Mouse (Mus musculus) intestine, embryonic 14.5 days (tissue): ENCODE measurements at regions not wholly inside any gene's neighbourhood (a gene's known extent, or its start where the extent isn't known, plus 50 kb on each side); places are given as distances from the start of the nearest gene placed in this dataset.
A peak's percentile ranks its signal among the peaks of the same experiment; 100 is the strongest.

ENCODE experiments used
- ATAC-seq: fragments of 200-750 bp; cut with Nextera tagmentation; replicated peaks from 2 replicates; pipeline ENCODE4 v1.8.0; 2017; ENCODE audit warnings: low read depth, moderate number of reproducible peaks, moderate TSS enrichment, moderate library complexity; ENCODE audit not compliant: low FRiP score, low TSS enrichment
- DNase-seq: peaks from one replicate; pipeline ENCODE4 v3.0.0-alpha.2; 2018; ENCODE audit warnings: low spot score
- H3K27ac ChIP-seq: fragments of 300-500 bp; sonication (generic); 2 replicates; pipeline ENCODE4 v1.5.1; 2014; ENCODE audit warnings: low read depth, mild to moderate bottlenecking, control low read depth
- H3K27me3 ChIP-seq: fragments of 300-500 bp; sonication (generic); replicated peaks from 2 replicates; pipeline ENCODE4 v1.6.1; 2014; ENCODE audit warnings: low read length, control low read depth; ENCODE audit not compliant: control insufficient read depth, insufficient read depth
- H3K36me3 ChIP-seq: fragments of 300-500 bp; sonication (generic); 2 replicates; pipeline ENCODE4 v1.6.1; 2014; ENCODE audit warnings: low read length, control low read depth; ENCODE audit not compliant: control insufficient read depth, insufficient read depth
- H3K4me1 ChIP-seq: fragments of 300-500 bp; sonication (generic); replicated peaks from 2 replicates; pipeline ENCODE4 v1.6.1; 2014; ENCODE audit warnings: low read length, control low read depth, mixed read lengths; ENCODE audit not compliant: control insufficient read depth, insufficient read depth
- H3K4me2 ChIP-seq: fragments of 300-500 bp; sonication (generic); 2 replicates; pipeline ENCODE4 v1.6.1; 2014; ENCODE audit warnings: low read length
- H3K4me3 ChIP-seq: fragments of 300-500 bp; sonication (generic); 2 replicates; pipeline ENCODE4 v1.5.1; 2014; ENCODE audit warnings: low read depth, low read length, control low read depth, mixed read lengths
- H3K9ac ChIP-seq: fragments of 300-500 bp; sonication (generic); 2 replicates; pipeline ENCODE4 v1.6.1; 2014; ENCODE audit warnings: mild to moderate bottlenecking, low read length
- H3K9me3 ChIP-seq: fragments of 300-500 bp; sonication (generic); 2 replicates; pipeline ENCODE4 v1.6.1; 2016; ENCODE audit warnings: low read length, control low read depth; ENCODE audit not compliant: control insufficient read depth
- WGBS: fragments of 180-500 bp; shearing (Covaris S2); extraction: QIAGEN DNeasy Blood & Tissue Kit; methylation state at CpG from one replicate; pipeline ENCODE4 v1.1.7; 2014; 5-methylcytosine and 5-hydroxymethylcytosine counted together

GRCm38 (mm10) chr13:83739541-83740061 is 235.8 kb downstream of the Mef2c start:
- H3K9ac ChIP-seq = no peak overlapping the region
- H3K9me3 ChIP-seq = no peaks in the 10 kb centered on the region
- DNase-seq = peak; percentile 53
- H3K36me3 ChIP-seq = no peaks in the 10 kb centered on the region
- peaks cover 81% of the 10 kb centered on the region for H3K27me3 ChIP-seq
- no peak overlapping the region for H3K27ac ChIP-seq
- 0 out of 2 replicates have a peak, but pooled peaks have one; percentile 31 for ATAC-seq
- peak overlapping the region; percentile 29 for H3K4me2 ChIP-seq
- 4% methylated on average over 15 of the region's 15 CpGs for WGBS
- H3K4me1 ChIP-seq = peaks cover 9% of the 10 kb centered on the region; the same call in 1 of the 2 replicates
- H3K4me3 ChIP-seq = no peak overlapping the region

- Histone ChIP-seq H3K4me1 (peaks cover 10% of the 10 kb centered on the region; the same call in 1 of the 2 replicates), H3K9ac (no peak overlapping the region), H3K36me3 (no peaks in the 10 kb centered on the region), H3K4me2 (no peak overlapping the region; the same call in 1 of the 2 replicates), H3K27ac (no peak overlapping the region), H3K9me3 (no peaks in the 10 kb centered on the region), H3K27me3 (peaks cover 79% of the 10 kb centered on the region), H3K4me3 (no peak overlapping the region)
- ATAC-seq (no peak), DNase-seq (no peak)
- WGBS = 40% methylated on average over 2 of the region's 2 CpGs
Observed at GRCm38 (mm10) chr13:83740101-83740500, 236.3 kb downstream of the Mef2c start.

DNA sequence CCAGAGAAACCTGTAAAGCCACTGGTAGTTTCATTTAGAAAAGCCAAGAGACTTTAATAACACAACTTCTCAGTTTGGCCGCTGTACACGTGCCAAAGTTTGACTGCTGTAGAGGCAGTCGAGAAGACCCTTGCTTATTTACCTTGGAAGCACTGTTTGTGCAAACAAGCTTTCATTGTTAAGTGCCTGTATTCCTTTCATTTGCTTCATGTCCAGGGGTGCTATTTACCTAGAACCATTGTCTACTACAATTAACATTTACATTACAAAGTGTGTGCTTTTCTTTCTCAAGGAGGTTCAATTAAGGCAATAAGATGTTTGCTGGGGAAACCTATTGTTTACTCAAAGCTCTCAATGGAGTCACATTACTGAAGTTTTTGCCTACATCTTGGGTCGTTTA is 236.9 kb downstream of the Mef2c start:
- DNase-seq = no peak
- Histone ChIP-seq H3K4me2 (no peak overlapping the region), H3K27me3 (peaks cover 79% of the 10 kb centered on the region), H3K4me1 (peaks cover 10% of the 10 kb centered on the region; the same call in 1 of the 2 replicates), H3K27ac (no peak overlapping the region), H3K9ac (no peak overlapping the region), H3K36me3 (no peaks in the 10 kb centered on the region), H3K4me3 (no peak overlapping the region), H3K9me3 (no peaks in the 10 kb centered on the region)
- ATAC-seq = no peak
- 25% methylated on average over 4 of the region's 4 CpGs for WGBS

GRCm38 (mm10) chr13:83741591-83742021 is 237.8 kb downstream of the Mef2c start:
- H3K4me3 ChIP-seq = no peak overlapping the region
- 46% methylated on average over 7 of the region's 7 CpGs for WGBS
- no peaks in the 10 kb centered on the region for H3K36me3 ChIP-seq
- H3K9ac ChIP-seq = no peak overlapping the region
- no peak overlapping the region for H3K27ac ChIP-seq
- peaks cover 10% of the 10 kb centered on the region; the same call in 1 of the 2 replicates for H3K4me1 ChIP-seq
- no peaks in the 10 kb centered on the region for H3K9me3 ChIP-seq
- DNase-seq (no peak), ATAC-seq (no peak)
- no peak overlapping the region for H3K4me2 ChIP-seq
- peaks cover 73% of the 10 kb centered on the region for H3K27me3 ChIP-seq

DNA sequence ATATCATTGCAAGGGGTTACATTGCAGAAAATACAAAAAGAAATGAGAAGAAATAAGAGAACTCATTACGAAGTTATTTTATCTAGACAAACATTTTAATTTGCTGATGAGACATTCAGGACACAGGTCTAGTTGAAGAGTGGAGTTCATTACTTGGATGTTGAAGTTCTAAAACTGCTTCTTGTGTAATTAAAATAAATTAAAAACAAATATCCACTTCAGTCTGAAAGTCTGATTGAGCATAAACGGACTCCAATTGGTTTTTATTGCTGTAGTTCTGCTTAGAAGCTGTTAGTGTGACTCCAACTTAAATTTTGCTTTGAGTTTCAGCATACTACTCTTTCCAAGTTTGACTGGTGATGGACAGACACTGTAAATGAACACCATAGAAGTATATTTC is 238.3 kb downstream of the Mef2c start:
- ATAC-seq = no peak
- Histone ChIP-seq H3K9ac (no peak overlapping the region), H3K4me3 (no peak overlapping the region), H3K36me3 (no peaks in the 10 kb centered on the region), H3K27ac (no peak overlapping the region), H3K4me2 (no peak overlapping the region), H3K4me1 (peaks cover 10% of the 10 kb centered on the region; the same call in 1 of the 2 replicates), H3K27me3 (peaks cover 69% of the 10 kb centered on the region), H3K9me3 (no peaks in the 10 kb centered on the region)
- 66% methylated on average over 2 of the region's 2 CpGs for WGBS
- no peak for DNase-seq

- DNase-seq = no peak
- H3K27ac ChIP-seq = no peak overlapping the region
- H3K27me3 ChIP-seq = peaks cover 64% of the 10 kb centered on the region
- no peaks in the 10 kb centered on the region for H3K36me3 ChIP-seq
- no peak overlapping the region for H3K9ac ChIP-seq
- peaks cover 10% of the 10 kb centered on the region; the same call in 1 of the 2 replicates for H3K4me1 ChIP-seq
- 63% methylated on average over 3 of the region's 3 CpGs for WGBS
- H3K4me3 ChIP-seq = no peak overlapping the region
- no peak overlapping the region for H3K4me2 ChIP-seq
- no peak for ATAC-seq
- H3K9me3 ChIP-seq = no peaks in the 10 kb centered on the region
Observed at GRCm38 (mm10) chr13:83742546-83742945, 238.7 kb downstream of the Mef2c start.

DNA sequence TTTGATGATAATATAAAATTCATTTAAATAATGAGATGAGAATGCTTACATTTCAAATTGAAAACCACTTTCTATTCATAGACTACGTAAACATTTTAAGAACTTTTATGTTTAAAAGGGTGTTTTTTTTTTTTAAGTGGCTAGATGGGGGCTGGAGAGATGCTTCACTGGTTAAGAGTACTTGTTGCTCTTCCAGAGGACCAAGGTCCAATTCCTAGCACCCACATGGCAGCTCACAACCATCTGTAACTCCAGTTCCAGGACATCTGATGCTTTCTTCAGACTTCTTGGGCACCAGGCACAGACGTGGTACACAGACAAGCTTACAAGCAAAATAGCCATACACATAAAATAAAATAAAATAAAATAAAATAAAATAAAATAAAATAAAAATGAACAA is 239.5 kb downstream of the Mef2c start:
- Histone ChIP-seq H3K4me1 (peaks cover 7% of the 10 kb centered on the region; the same call in 1 of the 2 replicates), H3K9me3 (no peaks in the 10 kb centered on the region), H3K4me2 (no peak overlapping the region), H3K4me3 (no peak overlapping the region), H3K9ac (no peak overlapping the region), H3K27ac (no peak overlapping the region), H3K27me3 (peaks cover 56% of the 10 kb centered on the region), H3K36me3 (no peaks in the 10 kb centered on the region)
- 80% methylated on average over 2 of the region's 2 CpGs for WGBS
- DNase-seq (no peak), ATAC-seq (no peak)

DNA sequence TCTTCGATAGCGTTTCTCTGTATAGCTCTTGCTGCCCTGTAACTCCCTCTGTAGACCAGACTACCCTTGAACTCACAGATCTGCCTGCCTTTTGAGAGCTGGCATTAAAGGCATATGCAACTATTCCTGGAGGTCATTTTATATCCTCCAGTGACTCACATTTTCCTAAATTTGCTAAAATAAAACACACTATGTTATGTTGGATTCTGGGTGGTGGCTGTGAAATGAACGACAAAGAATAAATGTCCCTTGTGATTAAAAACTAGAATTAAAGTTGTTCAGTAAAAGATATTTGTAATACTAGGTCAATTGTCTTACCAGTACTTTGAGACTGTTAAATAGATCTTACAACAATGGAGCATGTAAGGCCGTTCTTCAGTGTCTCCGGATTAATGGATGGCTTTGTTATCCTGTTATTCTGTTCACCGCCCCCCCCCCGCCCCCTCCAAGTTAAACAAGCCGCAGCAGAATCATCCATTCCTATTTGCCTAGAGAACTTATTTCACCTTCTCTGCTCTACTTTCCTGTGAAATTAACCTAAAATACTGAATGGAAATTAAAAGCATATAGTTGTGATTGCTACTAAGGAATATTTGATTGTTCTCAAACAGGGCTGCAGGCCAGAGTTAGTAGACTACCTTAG is 240.4 kb downstream of the Mef2c start:
- Histone ChIP-seq H3K9me3 (no peaks in the 10 kb centered on the region), H3K9ac (no peak overlapping the region), H3K27ac (no peak overlapping the region), H3K27me3 (peaks cover 47% of the 10 kb centered on the region), H3K4me2 (peak overlapping the region; percentile 63), H3K36me3 (no peaks in the 10 kb centered on the region), H3K4me1 (0 out of 2 replicates have a peak, but pooled peaks cover 4% of the 10 kb centered on the region), H3K4me3 (peak overlapping the region; percentile 39; the same call in 1 of the 2 replicates)
- ATAC-seq (no peak), DNase-seq (no peak)
- 55% methylated on average over 8 of the region's 8 CpGs for WGBS
